Mouse (Mus musculus): ENCODE results near the gene L3mbtl4.

Gene L3mbtl4

DNA sequence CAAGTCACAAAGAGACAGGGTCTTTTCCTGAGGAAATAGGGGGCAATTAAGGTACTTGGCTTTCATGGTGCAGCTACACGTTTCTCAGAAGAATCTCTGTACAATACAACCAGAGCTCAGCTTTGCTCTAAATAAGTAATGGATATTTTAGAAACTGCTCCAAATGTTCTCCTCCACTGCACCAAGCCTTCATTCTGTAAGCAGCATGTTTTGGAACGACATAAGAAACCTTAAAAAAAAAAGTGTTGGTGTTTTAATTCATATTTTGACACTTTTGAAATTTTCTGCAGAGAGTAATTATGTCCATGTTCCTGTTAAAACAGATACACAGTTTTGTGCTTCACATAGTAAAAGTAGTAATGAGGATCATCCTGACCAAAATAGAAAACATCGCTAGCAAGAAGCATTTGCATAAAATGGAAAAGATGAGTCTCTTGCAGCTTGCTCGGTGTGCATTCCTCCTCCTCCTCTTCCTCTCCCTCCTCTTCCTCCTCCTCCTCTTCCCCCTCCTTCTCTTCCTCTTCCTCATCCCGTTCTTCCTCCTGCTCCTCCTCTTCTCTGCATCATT lies 369.0 kb downstream of the L3mbtl4 start:
- no peak for DNase-seq (ENCODE audit: low spot score)

DNA sequence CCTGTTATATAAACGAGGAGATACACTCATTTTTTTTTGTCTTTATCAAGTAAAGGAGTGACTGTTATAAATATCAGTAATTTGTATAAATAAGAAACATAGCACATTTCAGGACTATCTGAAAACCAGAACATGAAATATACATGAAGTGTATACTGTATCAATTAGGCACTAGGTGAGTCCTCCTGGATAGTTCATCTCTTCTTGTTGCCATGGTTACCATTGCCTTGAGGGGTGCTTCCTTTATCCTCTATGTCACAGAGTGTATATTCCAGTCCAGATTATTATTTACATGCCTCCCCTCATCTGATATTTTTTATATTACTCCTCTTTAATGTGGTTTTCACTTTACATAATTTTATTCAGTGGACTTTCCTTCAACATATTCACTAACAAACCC lies 392.9 kb downstream of the L3mbtl4 start:
- no peak for DNase-seq (ENCODE audit: low spot score)

DNA sequence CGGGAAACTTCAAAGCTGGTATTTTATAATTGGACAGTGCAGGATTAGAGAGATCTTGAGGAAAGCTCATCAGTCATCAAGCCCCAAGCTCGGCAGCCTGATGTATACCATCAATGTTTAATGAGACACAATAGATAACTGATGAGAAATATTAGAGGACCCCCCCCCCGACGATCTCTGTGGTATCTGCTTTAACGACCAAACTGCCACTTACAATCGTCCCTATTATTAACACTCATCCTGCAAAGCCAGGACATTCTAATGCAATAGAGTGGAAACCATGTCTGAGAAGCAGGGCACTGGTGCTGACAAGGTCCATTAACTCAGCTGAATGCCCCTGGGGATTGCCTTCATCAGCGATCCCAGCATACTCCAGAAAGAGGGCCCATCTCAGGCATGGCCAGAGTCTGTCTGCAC lies 398.5 kb downstream of the L3mbtl4 start:
- no peak for DNase-seq (ENCODE audit: low spot score)

DNA sequence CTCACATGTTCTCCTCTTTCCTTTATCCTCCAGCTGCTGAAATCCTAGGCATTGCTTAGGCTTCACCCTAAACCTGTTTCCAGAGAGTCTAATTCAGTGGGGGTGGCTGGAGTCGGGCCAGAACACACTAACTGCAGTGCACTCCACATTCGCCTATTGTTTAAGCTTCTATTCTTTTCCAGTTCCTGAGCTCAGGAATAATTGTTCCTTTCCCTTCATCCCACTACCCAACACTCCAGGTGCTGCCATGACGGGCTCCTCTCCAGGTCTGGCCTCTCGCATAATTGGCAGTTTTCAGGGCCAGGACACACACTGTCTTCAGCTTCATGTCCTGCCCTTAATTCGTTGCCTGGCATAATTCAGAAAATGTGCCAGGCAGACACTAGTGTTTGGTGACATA lies 437.1 kb downstream of the L3mbtl4 start:
- DNase-seq (ENCODE audit: low spot score), result no peak

DNA sequence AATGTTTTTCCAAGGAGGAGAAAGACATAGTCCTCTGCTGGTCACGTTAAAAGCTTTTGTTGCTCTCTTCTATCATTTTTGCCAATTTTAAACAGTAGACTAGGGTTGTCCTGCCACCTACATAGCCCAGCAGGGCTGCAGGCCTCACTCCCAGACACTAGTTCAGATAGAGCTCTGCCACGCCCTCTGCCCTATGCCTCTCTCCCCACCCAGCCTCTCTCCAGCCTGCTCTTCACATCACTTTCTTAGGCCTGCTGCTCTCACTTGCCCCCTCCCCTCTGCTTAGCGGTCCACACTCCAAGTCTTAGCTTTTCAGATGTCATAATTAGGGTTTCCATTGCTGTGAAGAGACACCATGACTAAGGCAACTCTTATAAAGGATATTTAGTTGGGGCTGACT lies 437.8 kb downstream of the L3mbtl4 start:
- no peak for DNase-seq (ENCODE audit: low spot score)

DNA sequence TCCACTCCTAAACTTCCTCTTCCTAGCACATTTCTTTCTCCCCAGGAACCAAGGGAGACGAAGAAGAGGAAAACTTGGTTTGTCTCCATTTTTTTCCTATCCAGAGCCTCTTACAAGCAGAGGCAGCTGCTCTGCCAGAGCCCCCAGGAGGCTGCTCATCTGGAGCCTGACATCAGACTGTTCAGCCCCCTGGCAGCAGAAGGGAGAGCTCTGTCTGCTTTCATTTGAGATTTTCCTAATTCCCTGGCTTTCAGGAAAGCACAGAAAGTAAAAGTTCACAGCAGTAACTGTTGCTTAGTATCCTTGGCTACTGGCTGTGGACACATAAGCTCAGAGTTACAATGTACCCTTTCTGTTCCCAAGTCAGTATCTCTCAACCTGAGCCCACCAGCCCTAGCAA lies 474.7 kb downstream of the L3mbtl4 start:
- DNase-seq (ENCODE audit: low spot score), result no peak

DNA sequence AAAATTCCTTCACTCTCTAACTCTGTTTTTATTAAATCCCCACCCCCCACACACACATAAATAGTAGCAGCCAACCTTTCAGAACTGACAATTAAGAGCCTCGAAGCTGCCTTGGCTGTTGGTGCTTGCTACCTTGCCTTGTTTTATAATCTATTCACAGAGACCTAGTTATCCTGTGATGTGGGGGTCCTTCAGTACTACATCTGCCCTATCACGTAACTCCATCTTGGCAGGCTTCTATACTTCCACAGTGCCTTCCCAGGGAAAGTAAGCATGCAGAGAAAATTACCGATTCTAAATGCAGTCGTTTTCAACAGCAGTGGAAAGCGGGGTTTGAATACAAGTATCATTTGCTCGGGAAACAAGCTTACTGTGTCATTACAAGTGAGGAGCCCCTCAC lies 476.9 kb downstream of the L3mbtl4 start:
- no peak for DNase-seq (ENCODE audit: low spot score)

DNA sequence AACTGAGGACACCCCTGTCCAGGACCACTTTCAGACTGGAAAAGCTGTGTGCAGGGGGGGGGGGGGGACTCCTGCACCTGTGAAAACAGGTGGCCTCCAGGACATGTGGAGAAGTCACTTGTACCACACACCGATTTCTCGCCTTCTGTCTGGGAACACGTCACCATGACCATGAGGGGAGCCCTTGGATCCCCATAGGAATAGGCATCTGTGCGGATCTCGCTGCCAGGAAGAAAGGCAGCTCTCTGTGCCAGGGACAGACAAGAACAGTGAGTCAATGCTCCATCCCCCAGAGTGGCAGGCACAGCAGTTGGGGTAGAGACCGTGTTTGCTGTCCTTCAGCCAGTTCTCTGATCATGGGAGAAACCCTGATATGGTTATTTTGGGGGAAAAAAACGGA lies 479.5 kb downstream of the L3mbtl4 start:
- no peak for DNase-seq (ENCODE audit: low spot score)

DNA sequence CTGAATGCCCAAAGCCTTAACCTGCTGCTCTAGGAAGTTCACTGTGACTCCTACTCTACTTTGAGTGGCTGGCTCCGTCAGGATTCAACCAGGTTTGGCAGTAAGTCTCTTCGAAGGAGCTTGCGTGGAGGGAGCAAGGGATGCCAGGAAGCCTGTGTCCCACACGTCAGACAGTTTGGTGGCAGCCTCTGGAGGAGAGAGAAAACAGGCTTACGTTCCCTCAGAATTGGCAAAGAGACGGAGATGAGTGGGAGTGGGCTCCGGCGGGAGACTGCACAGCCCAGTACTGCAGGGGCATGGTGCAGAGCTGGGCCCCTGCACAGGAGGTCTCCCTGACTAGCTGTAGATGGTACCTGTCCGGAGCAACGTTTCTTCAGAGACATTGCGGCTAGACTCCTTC lies 481.2 kb downstream of the L3mbtl4 start:
- DNase-seq (ENCODE audit: low spot score), result no peak

DNA sequence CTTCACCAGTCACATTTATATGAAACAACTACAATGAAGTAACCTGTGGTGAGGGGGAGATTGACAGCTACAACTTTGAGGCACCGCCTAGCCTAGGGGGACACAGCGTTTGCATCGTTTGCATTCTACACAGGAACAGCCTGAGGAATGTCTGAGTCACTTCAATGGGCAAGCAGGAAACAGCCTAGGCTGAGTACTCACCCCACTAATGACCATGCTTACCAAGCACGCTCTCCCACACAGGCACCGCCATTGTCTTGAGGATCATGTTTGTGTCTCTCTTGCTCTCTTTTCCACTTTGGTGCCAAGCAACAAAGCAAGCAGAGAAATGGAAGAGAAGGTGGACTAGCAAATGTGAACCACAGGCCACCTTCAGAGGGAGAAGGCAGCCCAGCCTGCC lies 484.8 kb downstream of the L3mbtl4 start:
- no peak for DNase-seq (ENCODE audit: low spot score)

DNA sequence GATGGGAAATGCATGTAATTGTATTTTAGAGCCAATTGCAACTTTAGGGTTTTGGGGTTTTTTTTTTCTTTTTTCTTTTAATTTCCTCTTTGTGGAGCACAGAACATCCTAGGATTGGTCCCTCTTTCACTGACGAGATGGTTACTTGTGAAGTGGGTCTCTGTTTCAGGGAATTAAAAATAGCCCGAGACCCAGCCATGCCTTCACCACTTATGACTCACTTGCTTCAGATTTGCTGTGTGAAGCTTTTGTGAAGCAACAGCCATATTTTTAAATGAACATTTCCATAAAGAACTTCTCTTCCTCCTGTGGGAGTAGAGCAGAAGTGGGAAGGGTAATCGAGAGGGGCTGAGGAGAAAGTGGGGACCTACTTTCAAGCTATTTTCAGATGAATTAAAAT lies 485.3 kb downstream of the L3mbtl4 start:
- DNase-seq (ENCODE audit: low spot score), result no peak

DNA sequence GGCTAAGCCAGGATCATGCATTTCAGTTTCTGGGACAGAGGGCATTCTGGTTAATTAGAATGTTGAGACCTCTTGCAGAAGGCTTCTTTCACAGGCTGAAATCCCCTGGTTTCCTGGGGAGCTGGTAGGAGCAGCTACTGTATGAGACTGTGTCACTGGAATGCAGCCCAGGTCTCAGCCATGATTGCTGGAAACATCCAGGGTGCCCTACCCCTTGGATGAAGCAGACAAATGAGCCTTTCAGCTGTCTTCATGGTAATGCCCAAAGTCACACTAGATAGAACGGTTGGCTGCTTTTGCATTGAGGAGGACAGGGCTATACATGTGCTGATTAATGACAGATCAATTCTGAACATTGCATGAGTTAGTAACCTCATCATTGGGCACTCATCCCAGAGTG lies 486.4 kb downstream of the L3mbtl4 start:
- DNase-seq (ENCODE audit: low spot score), result no peak

DNA sequence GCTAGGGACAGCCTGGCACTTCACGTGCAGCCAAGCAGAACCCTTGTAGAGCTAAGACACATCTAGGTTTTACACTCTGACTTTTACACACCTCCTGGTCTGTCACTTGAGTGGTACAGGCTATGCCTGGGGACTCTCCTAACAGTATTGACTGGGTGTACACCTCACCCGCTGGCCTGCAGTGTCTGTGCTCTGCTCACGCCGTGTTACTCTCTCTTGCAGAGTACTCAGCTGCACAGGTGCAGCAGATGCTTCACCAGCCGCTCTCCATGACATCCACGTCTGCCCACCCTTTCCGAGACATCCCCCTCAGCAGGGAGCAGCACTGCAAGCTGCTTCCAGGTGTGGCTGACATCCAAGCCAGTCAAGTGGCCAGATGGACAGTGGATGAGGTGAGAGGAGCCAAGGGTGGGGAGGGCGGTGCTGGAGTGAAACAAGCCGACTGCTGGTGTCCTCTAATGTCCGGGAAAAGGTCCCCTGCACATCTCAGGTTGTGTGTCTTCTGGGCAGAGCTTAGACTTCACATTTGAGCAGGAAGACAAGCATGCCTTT lies 490.8 kb downstream of the L3mbtl4 start:
- no peak for DNase-seq (ENCODE audit: low spot score)

DNA sequence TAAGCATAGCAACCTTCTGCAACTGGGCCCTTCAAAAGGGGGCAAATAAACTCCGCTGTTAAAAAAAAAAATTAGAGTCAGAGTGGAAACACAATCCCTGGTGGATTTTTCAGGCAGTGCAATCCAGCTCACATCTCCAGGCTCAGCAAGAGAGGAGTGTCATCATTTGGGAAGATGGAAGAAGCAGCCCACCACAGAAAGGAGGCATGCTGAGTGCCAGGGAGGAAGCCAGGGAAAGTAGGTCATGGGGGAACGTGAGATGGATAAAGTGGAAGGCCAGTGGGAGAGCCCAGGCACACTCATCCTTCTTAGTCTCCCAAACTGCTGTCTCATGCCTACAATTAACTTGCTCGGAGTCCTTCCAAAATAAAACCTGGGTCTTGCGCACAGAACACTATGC lies 496.0 kb downstream of the L3mbtl4 start:
- no peak for DNase-seq (ENCODE audit: low spot score)

DNA sequence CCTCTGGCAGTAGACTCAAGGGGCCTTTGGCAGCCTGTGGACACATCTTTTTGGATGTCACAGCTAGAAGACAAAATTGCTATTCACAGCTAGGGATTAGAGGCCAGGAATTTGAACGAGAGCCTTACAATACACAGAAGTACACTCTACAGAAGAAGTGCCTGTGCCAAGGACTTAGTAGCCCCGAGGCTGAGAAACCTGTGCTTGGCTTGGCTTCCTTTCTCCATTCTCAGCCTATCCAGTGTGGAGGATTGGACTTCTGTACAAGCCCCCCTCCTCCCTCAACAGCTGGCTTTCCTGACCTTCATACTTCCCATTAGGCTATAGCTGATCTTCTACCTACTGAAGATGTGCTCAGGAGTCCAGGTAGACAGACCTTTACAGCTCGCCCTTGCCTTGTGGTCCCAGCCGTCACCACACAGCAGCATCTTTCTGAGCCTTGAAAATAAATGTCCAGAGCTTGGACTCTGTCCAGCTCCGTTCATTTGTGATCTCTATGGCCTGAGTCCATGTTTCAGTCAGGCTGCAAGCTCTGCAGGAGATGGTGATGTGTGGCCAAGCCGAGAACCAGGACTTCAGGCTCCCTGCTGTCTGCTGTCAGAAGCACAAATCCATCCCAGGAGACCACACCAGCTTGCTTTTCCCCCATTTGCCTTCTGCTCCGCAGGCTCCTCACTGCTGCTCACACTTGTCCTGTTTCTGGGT lies 497.6 kb downstream of the L3mbtl4 start:
- no peak for DNase-seq (ENCODE audit: low spot score)

DNA sequence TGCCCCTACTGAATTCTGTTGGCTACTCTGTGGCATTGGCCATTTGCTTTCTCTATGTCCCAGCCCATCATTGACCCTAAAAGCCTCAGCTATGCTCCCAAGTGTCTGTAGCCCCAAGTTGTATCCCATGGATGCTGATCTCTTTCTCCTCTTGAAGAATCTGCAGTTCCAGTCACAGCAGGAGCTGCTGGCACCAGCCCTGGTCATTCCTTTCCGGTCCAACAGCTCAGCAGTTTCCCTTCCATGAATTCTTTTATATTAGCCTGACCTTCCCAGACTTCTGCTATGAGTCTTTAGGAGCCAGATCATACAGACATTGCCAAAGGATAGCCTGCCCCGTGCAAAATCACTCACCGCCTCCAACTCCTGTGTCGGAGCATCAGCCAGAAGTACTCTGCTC lies 520.1 kb downstream of the L3mbtl4 start:
- DNase-seq (ENCODE audit: low spot score), result no peak

DNA sequence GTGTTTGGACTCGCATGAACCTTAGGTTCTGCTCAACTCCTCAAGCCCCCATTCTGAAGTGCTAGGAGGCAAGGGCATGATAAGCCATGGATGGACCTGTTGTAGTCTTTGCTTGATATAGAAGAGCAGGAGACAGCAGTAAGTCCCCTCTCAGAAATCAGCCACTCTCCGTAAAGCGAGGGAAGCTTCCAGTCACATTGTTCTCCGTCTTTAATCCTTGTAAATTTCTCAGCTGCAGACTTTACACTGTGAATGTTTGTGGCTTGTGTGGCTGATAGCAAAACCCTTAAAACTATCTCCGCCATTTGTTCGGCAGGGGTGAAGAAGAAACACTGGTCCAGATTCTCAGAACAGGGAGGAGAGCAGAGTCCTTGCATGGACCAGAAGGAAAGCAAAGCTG lies 552.7 kb downstream of the L3mbtl4 start, which contains the start of gene Tmem200c:
TSS of gene Tmem200c (plus strand) at position 301 of the 400 bp plus-strand sequence.
- DNase-seq (ENCODE audit: low spot score), result no peak

All from ovary, postnatal 14 days (tissue).